Mouse (Mus musculus): ENCODE results near the gene Pm20d1. TPM values are rescaled to one million over a fixed set of nuclear protein-coding genes. Genes with fewer than 3 reads are reported as not detected.

The Pm20d1 gene
- polyA plus RNA-seq, 1 experiment = not detected

DNA sequence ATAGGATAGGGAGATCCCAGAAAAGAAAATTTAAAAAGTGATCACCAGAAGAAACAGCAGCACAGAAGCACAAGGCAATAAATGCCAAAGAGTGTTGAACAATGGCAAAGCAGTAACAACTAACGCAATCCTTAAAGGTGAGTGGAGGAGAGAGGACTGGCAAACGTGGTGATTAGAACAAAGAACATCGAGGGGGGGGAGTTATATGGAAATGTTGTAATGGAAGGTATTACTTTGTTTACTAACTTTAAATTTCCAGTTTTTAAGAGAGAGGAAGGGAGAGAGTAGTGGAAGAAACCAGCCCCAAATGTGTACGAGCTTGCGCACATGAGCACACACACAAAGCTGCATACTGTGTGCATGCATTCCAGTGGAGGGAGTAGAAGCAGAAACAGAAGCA, 68.4 kb downstream of the Pm20d1 start:
- Histone ChIP-seq H3K4me3 (replicated peaks) (no peak overlapping the region), H3K4me1 (ENCODE audit: control insufficient read depth) (peaks cover 13% of the 10 kb centered on the region), H3K36me3 (ENCODE audit: control insufficient read depth) (no peaks in the 10 kb centered on the region), H3K27me3 (ENCODE audit: control insufficient read depth) (peaks cover 5% of the 10 kb centered on the region), H3K9me3 (ENCODE audit: control insufficient read depth, low read length) (no peaks in the 10 kb centered on the region)
- no peak for TF ChIP-seq TAL1 (IDR thresholded peaks at IDR 0.05; ENCODE audit: low read length)
- no peak for TF ChIP-seq GATA1 (IDR thresholded peaks at IDR 0.05; ENCODE audit: low read length)

GRCm38 (mm10) chr1:131866304-131866999, 69.3 kb downstream of the Pm20d1 start:
- no peaks in the 10 kb centered on the region for H3K36me3 ChIP-seq (ENCODE audit: control insufficient read depth)
- H3K9me3 ChIP-seq (ENCODE audit: control insufficient read depth, low read length) = no peaks in the 10 kb centered on the region
- H3K27me3 ChIP-seq (ENCODE audit: control insufficient read depth) = peaks cover 5% of the 10 kb centered on the region
- TF ChIP-seq GATA1 (IDR thresholded peaks at IDR 0.05; ENCODE audit: low read length) (no peak), TAL1 (IDR thresholded peaks at IDR 0.05; ENCODE audit: low read length) (no peak)
- peak overlapping the region; percentile 80 for H3K4me3 ChIP-seq (replicated peaks)
- H3K4me1 ChIP-seq (ENCODE audit: control insufficient read depth) = peaks cover 13% of the 10 kb centered on the region

DNA sequence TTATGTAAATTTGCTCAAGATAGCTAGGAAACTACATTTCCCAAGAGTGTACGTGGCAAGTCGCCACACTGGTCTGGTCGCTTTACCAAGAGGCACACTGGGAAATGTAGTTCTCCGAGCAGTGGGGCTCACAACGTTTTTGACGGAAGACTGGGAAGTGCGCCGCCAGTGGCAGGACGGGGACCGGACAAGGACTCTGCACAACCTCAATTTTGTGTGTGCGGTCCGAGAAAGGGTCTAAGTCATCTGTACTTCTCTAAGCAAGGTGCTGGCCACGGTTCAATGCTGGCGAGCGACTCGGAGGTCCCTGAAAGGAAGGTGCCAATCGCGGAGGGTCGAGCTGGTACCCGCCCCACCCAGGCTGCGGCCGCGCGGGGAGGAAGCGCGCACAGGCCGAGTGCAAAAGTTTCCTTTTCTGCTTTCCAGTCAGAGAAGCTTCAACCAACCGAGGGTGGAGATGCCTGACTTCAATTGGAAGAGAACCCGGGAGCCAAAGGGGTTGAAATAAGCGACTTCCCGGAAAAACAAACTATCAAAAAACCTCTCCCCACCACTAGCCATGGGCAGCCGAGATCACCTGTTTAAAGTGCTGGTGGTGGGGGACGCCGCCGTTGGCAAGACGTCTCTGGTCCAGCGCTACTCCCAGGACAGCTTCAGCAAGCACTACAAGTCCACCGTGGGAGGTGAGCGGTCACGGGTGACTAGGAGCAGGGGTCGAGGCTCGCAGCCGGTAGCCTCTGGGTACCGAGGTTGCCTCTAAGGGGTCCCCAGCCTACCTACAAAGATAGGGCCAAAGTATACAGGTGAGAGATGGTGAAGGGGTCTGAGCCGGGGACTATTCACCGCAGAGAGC, 70.1 kb downstream of the Pm20d1 start, which contains the start of gene Rab29:
Rab29 (plus strand) TSS at position 132 of the 853 bp plus-strand sequence.
- H3K4me3 ChIP-seq (replicated peaks) = peak within 1 kb of the TSS; percentile 80
- TF ChIP-seq GATA1 (IDR thresholded peaks at IDR 0.05; ENCODE audit: low read length) = no peak
- no peak for TF ChIP-seq TAL1 (IDR thresholded peaks at IDR 0.05; ENCODE audit: low read length)
- H3K4me1 ChIP-seq (ENCODE audit: control insufficient read depth) = peaks cover 13% of the 10 kb centered on the region
- H3K9me3 ChIP-seq (ENCODE audit: control insufficient read depth, low read length) = no peaks in the 10 kb centered on the region
- peaks cover 5% of the 10 kb centered on the region for H3K27me3 ChIP-seq (ENCODE audit: control insufficient read depth)
- no peaks in the 10 kb centered on the region; the same call in 1 of the 2 replicates for H3K36me3 ChIP-seq (ENCODE audit: control insufficient read depth)

GRCm38 (mm10) chr1:131867946-131868290, 70.7 kb downstream of the Pm20d1 start:
- H3K9me3 ChIP-seq (ENCODE audit: control insufficient read depth, low read length) = no peaks in the 10 kb centered on the region
- peaks cover 13% of the 10 kb centered on the region for H3K4me1 ChIP-seq (ENCODE audit: control insufficient read depth)
- peak overlapping the region; percentile 80 for H3K4me3 ChIP-seq (replicated peaks)
- no peaks in the 10 kb centered on the region; the same call in 1 of the 2 replicates for H3K36me3 ChIP-seq (ENCODE audit: control insufficient read depth)
- no peak for TF ChIP-seq TAL1 (IDR thresholded peaks at IDR 0.05; ENCODE audit: low read length)
- TF ChIP-seq GATA1 (IDR thresholded peaks at IDR 0.05; ENCODE audit: low read length) = no peak
- peaks cover 5% of the 10 kb centered on the region for H3K27me3 ChIP-seq (ENCODE audit: control insufficient read depth)

DNA sequence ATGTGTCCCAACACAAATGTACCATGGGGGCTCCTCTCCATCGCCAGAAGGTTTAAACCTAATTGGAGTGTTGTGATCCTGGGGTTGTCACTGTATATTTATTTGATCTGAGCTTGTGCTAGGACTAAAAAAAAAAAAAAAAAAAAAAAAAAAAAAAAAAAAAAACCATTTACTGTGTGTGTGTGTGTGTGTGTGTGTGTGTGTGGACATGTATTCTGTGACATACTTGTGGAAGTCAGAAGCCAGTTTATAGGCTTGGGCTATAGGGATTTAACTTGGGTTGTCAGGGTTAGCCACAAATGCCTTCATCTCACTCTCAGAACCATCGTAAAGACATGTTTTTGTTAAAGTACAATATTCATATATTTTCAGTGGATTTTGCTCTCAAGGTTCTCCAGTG, 72.4 kb downstream of the Pm20d1 start:
- Histone ChIP-seq H3K9me3 (ENCODE audit: control insufficient read depth, low read length) (no peaks in the 10 kb centered on the region), H3K4me3 (replicated peaks) (no peak overlapping the region), H3K27me3 (ENCODE audit: control insufficient read depth) (peaks cover 5% of the 10 kb centered on the region), H3K36me3 (ENCODE audit: control insufficient read depth) (no peaks in the 10 kb centered on the region; the same call in 1 of the 2 replicates), H3K4me1 (ENCODE audit: control insufficient read depth) (peaks cover 13% of the 10 kb centered on the region)
- TF ChIP-seq GATA1 (IDR thresholded peaks at IDR 0.05; ENCODE audit: low read length) = no peak
- TF ChIP-seq TAL1 (IDR thresholded peaks at IDR 0.05; ENCODE audit: low read length) = no peak; the same call in 2 of the 3 replicates

Other genes starting within 250 kb of the Pm20d1 start
- gene Avpr1b, start 198.1 kb upstream of the Pm20d1 start, polyA plus RNA-seq (2012) = not detected in 2 replicates
- 13.6 and 33.2 TPM in 2 replicates for gene Ctse, start 159.1 kb upstream of the Pm20d1 start, polyA plus RNA-seq (2012)
- not detected in 2 replicates for gene Rab7b, start 108.7 kb upstream of the Pm20d1 start, polyA plus RNA-seq (2012)
- not detected in 2 replicates for gene Slc26a9, start 53.4 kb upstream of the Pm20d1 start, polyA plus RNA-seq (2012)
- gene Slc41a1, start 30.1 kb downstream of the Pm20d1 start, polyA plus RNA-seq (2012) = 0.06 and 0.17 TPM in 2 replicates
- gene Rab29, start 69.8 kb downstream of the Pm20d1 start, polyA plus RNA-seq (2012) = 0.15 and 0.17 TPM in 2 replicates
- 1.1 and 1.3 TPM in 2 replicates for gene Nucks1, start 113.2 kb downstream of the Pm20d1 start, polyA plus RNA-seq (2012)
- 0.02 and 0.03 TPM in 2 replicates for gene Slc45a3, start 165.6 kb downstream of the Pm20d1 start, polyA plus RNA-seq (2012)
- gene Elk4, start 210.2 kb downstream of the Pm20d1 start, polyA plus RNA-seq (2012) = 0.15 and 0.38 TPM in 2 replicates

Data from erythroblast, embryonic 14.5 days (primary cell).